ENCODE assay signal across 20 mouse cellular contexts in genomic region chr13:8493363-8493762, GRCm38 (mm10).
"Had no signal": no experiment of that assay in that cellular context is flagged by ENCODE, and none has a peak within 500 bp of the region (broad histone marks: within the 10 kb centered on the region; RNA-seq: fewer than 3 reads in every experiment).

No protein-coding gene starts in this region.

- H3K9me3 ChIP-seq: liver, embryonic 15.5 days; midbrain, embryonic 10.5 days; midbrain, embryonic 15.5 days; neural tube, embryonic 13.5 days; stomach, embryonic 15.5 days had no signal

- H3K4me2 ChIP-seq: liver, embryonic 15.5 days; midbrain, embryonic 15.5 days; neural tube, embryonic 13.5 days; stomach, embryonic 15.5 days had no signal

- H3K27ac ChIP-seq: layer of hippocampus, adult 2 months; liver, embryonic 15.5 days; midbrain, embryonic 10.5 days; midbrain, embryonic 15.5 days; neural tube, embryonic 13.5 days; stomach, embryonic 15.5 days had no signal

- ATAC-seq: inflammation-experienced regulatory T-cells, adult 6 months; intestine, embryonic 16.5 days; midbrain, embryonic 15.5 days had no signal

- H3K36me3 ChIP-seq: liver, embryonic 15.5 days; midbrain, embryonic 10.5 days; midbrain, embryonic 15.5 days; neural tube, embryonic 13.5 days; stomach, embryonic 15.5 days had no signal

- H3K9ac ChIP-seq: liver, embryonic 15.5 days; midbrain, embryonic 15.5 days; neural tube, embryonic 13.5 days; stomach, embryonic 15.5 days had no signal

- H3K27me3 ChIP-seq: liver, embryonic 15.5 days; midbrain, embryonic 15.5 days; neural tube, embryonic 13.5 days; stomach, embryonic 15.5 days had no signal

- H3K4me3 ChIP-seq: layer of hippocampus, adult 2 months; liver, embryonic 15.5 days; midbrain, embryonic 10.5 days; midbrain, embryonic 15.5 days; myocyte; neural tube, embryonic 13.5 days; stomach, embryonic 15.5 days had no signal

- DNase-seq: kidney, adult 18-20 months; kidney, adult 9 months; kidney, postnatal 25 days; layer of hippocampus, adult 9-11 months; lung, adult 2 months; lung, postnatal 14 days; lung, postnatal 4 days; retina, postnatal 1 day; right cerebral cortex, postnatal 25 days; spleen, adult 18-20 months; thymus, postnatal 36 days had no signal

- H3K4me1 ChIP-seq: liver, embryonic 15.5 days; midbrain, embryonic 10.5 days; midbrain, embryonic 15.5 days; neural tube, embryonic 13.5 days; stomach, embryonic 15.5 days had no signal
